ENCODE assay signal across 17 mouse cellular contexts in the genomic region with DNA sequence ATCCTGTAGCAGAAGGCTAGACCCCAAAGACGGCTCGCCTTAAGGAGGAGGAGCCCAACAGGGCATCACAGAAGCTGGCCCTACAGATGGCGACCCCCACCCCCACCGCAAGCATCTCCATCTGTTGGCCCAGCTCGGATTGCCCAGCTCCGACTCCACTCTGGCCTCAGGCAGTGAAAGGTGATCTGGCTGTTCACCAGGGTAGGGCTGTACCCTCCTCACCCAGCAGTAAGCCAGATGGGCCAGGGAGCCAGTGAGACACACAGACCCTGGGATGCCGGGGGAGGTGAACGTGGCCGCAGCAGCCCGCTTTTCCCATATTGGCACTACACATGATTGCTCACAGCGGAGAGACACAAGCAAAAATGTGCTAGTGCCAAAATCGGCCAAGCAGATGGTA.
DNase-seq lines count a peak whose midpoint lies in the region; ATAC-seq and TF ChIP-seq lines count a peak whose summit lies in the region.
"Had no signal": no experiment of that assay in that cellular context is flagged by ENCODE, and none has a peak within 500 bp of the region (broad histone marks: within the 10 kb centered on the region; RNA-seq: fewer than 3 reads in every experiment).

No protein-coding gene starts in this region.

- peaks cover 84% of the 10 kb centered on the region for H3K4me1 ChIP-seq in forebrain, embryonic 10.5 days
- peaks cover 31% of the 10 kb centered on the region for H3K4me1 ChIP-seq in forebrain, embryonic 12.5 days
- H3K4me1 ChIP-seq in embryonic facial prominence, embryonic 12.5 days, result peaks cover 53% of the 10 kb centered on the region
- peaks cover 15% of the 10 kb centered on the region for H3K4me1 ChIP-seq in liver, postnatal 0 days (ENCODE audit: insufficient read depth)

- peak overlapping the region; percentile 1; the same call in 1 of the 2 replicates for H3K27ac ChIP-seq in forebrain, embryonic 10.5 days
- no peak overlapping the region for H3K27ac ChIP-seq in forebrain, embryonic 12.5 days
- no peak overlapping the region for H3K27ac ChIP-seq in embryonic facial prominence, embryonic 12.5 days
- no peak overlapping the region for H3K27ac ChIP-seq in liver, postnatal 0 days (ENCODE audit: low read depth)
- H3K27ac ChIP-seq: embryonic facial prominence, embryonic 13.5 days; layer of hippocampus, adult 2 months; liver, embryonic 13.5 days had no signal

- WGBS in forebrain, embryonic 10.5 days, result 63% methylated on average over 12 of the region's 12 CpGs
- 66% methylated on average over 12 of the region's 12 CpGs for WGBS in forebrain, embryonic 12.5 days
- 28% methylated on average over 12 of the region's 12 CpGs for WGBS in embryonic facial prominence, embryonic 12.5 days
- 72% methylated on average over 12 of the region's 12 CpGs for WGBS in liver, postnatal 0 days (ENCODE audit: insufficient replicate concordance)

- intact Hi-C loops in left cerebral cortex, postnatal 4 days (cut with DNase I), result no loop called here

- ATAC-seq in forebrain, embryonic 12.5 days (ENCODE audit: low FRiP score), result no peak; the same call in 1 of the 2 replicates
- no peak for ATAC-seq in embryonic facial prominence, embryonic 12.5 days (ENCODE audit: insufficient number of reproducible peaks, insufficient read depth, low FRiP score, low TSS enrichment)
- no peak for ATAC-seq in liver, postnatal 0 days
- ATAC-seq: forebrain, embryonic 16.5 days; intestine, embryonic 16.5 days had no signal

- peaks cover 90% of the 10 kb centered on the region for H3K27me3 ChIP-seq in forebrain, embryonic 10.5 days (ENCODE audit: poor library complexity, severe bottlenecking)
- peaks cover 82% of the 10 kb centered on the region for H3K27me3 ChIP-seq in forebrain, embryonic 12.5 days
- peaks cover 54% of the 10 kb centered on the region for H3K27me3 ChIP-seq in embryonic facial prominence, embryonic 12.5 days
- peaks cover 62% of the 10 kb centered on the region for H3K27me3 ChIP-seq in liver, postnatal 0 days (ENCODE audit: insufficient read depth, low read length)

- no peaks in the 10 kb centered on the region for H3K36me3 ChIP-seq in forebrain, embryonic 10.5 days (replicated peaks)
- no peaks in the 10 kb centered on the region for H3K36me3 ChIP-seq in forebrain, embryonic 12.5 days (replicated peaks)
- H3K36me3 ChIP-seq in embryonic facial prominence, embryonic 12.5 days, result no peaks in the 10 kb centered on the region
- no peaks in the 10 kb centered on the region for H3K36me3 ChIP-seq in liver, postnatal 0 days (replicated peaks; ENCODE audit: insufficient read depth, low read length)
- H3K36me3 ChIP-seq: embryonic facial prominence, embryonic 13.5 days; liver, embryonic 13.5 days had no signal

- DNase-seq in forebrain, embryonic 10.5 days (ENCODE audit: extremely low spot score, low spot score), result peak; percentile 42
- DNase-seq in left cerebral cortex, postnatal 4 days, result peak; percentile 87
- no peak for DNase-seq in left cerebral cortex, adult 18-20 months (ENCODE audit: low spot score in 2 of 2)
- peak; percentile 46 for DNase-seq in retina, embryonic 14.5 days (ENCODE audit: low spot score)
- no peak for DNase-seq in liver, postnatal 0 days
- no peak for DNase-seq in B cell, adult 2 months
- DNase-seq: gastrocnemius, postnatal 14 days; heart, postnatal 14 days; liver, embryonic 13.5 days; lung, postnatal 14 days; spleen, adult 18-20 months had no signal

- no peak overlapping the region for H3K4me2 ChIP-seq in forebrain, embryonic 12.5 days
- H3K4me2 ChIP-seq in embryonic facial prominence, embryonic 12.5 days (replicated peaks), result peak overlapping the region; percentile 14
- no peak overlapping the region for H3K4me2 ChIP-seq in liver, postnatal 0 days (ENCODE audit: low read depth, low read length)
- H3K4me2 ChIP-seq: embryonic facial prominence, embryonic 13.5 days; liver, embryonic 13.5 days had no signal

- no peak for TF ChIP-seq EP300 in liver, postnatal 0 days (IDR thresholded peaks at IDR 0.05; ENCODE audit: low read depth)

- no peak for TF ChIP-seq CTCF in liver, postnatal 0 days (IDR thresholded peaks at IDR 0.05; ENCODE audit: low read depth)

- no peak overlapping the region for H3K9ac ChIP-seq in forebrain, embryonic 12.5 days
- no peak overlapping the region for H3K9ac ChIP-seq in embryonic facial prominence, embryonic 12.5 days
- H3K9ac ChIP-seq in liver, postnatal 0 days (replicated peaks), result no peak overlapping the region
- H3K9ac ChIP-seq: liver, embryonic 13.5 days had no signal

- no peak overlapping the region for H3K4me3 ChIP-seq in forebrain, embryonic 10.5 days
- H3K4me3 ChIP-seq in forebrain, embryonic 12.5 days (replicated peaks), result no peak overlapping the region
- no peak overlapping the region for H3K4me3 ChIP-seq in embryonic facial prominence, embryonic 12.5 days
- no peak overlapping the region for H3K4me3 ChIP-seq in liver, postnatal 0 days (ENCODE audit: low read depth, low read length)
- H3K4me3 ChIP-seq: embryonic facial prominence, embryonic 13.5 days; layer of hippocampus, adult 2 months; liver, embryonic 13.5 days had no signal

- no peaks in the 10 kb centered on the region for H3K9me3 ChIP-seq in forebrain, embryonic 10.5 days
- no peaks in the 10 kb centered on the region for H3K9me3 ChIP-seq in forebrain, embryonic 12.5 days
- H3K9me3 ChIP-seq in embryonic facial prominence, embryonic 12.5 days, result no peaks in the 10 kb centered on the region
- no peaks in the 10 kb centered on the region for H3K9me3 ChIP-seq in liver, postnatal 0 days (ENCODE audit: low read length)
- H3K9me3 ChIP-seq: embryonic facial prominence, embryonic 13.5 days; liver, embryonic 13.5 days had no signal

Comparison
In these comparisons a context has a peak if more than half of its experiments do, and no peak if none do; other contexts are left out.
1. DNase-seq: peak in forebrain, embryonic 10.5 days (single experiment), left cerebral cortex, postnatal 4 days (single experiment) and retina, embryonic 14.5 days (single experiment); none in left cerebral cortex, adult 18-20 months (0 of 2), liver, postnatal 0 days (single experiment) and B cell, adult 2 months (0 of 2).